Mouse (Mus musculus): ENCODE data around the gene Nup205. TPM values are rescaled to one million over a fixed set of nuclear protein-coding genes. Genes with fewer than 3 reads are reported as not detected.

The Nup205 gene
- polyA plus RNA-seq, 1 experiment from 2014 or later, result 4.7 TPM

DNA sequence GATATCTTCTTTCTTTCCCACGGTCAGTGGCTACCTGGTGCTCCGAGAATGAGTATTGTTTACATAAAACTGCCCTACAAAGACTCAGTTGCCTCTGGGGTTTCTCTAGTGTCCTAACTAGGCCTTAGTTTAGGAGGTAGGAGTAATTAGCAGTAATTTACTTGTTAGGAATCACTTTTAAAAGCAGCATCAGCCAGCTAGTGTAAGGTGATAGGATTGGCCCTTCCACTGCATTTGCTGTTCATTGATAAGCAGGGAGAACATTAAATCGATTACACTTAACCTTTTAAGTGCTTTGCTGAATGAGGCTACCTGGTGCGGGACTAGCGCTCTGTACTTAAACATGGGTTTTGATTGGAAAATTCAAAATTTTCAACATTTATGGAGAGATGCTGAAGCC lies 76.3 kb downstream of the Nup205 start:
- ATAC-seq, result no peak
- no peak for DNase-seq (ENCODE audit: low spot score)
- H3K36me3 ChIP-seq (ENCODE audit: insufficient read depth, low read length), result no peaks in the 10 kb centered on the region
- H3K4me3 ChIP-seq (ENCODE audit: low read depth, low read length), result peak overlapping the region; percentile 65
- H3K4me1 ChIP-seq (ENCODE audit: insufficient read depth, low read depth, low read length), result peaks cover 25% of the 10 kb centered on the region
- H3K9ac ChIP-seq (replicated peaks; ENCODE audit: low read depth), result 0 out of 2 replicates have a peak overlapping the region, but pooled peaks have one; percentile 81
- TF ChIP-seq EP300 (IDR thresholded peaks at IDR 0.05), result no peak
- TF ChIP-seq CTCF (IDR thresholded peaks at IDR 0.05), result no peak
- H3K9me3 ChIP-seq (ENCODE audit: low read length), result no peaks in the 10 kb centered on the region
- peak overlapping the region; percentile 94; the same call in 1 of the 2 replicates for H3K27ac ChIP-seq (ENCODE audit: low read length)
- no peaks in the 10 kb centered on the region for H3K27me3 ChIP-seq (replicated peaks; ENCODE audit: insufficient read depth, low read length)
- H3K4me2 ChIP-seq (replicated peaks; ENCODE audit: low read depth, low read length), result peak overlapping the region; percentile 66
- 41% methylated on average over 5 of the region's 5 CpGs for WGBS

GRCm38 (mm10) chr6:35254136-35254904 lies 77.1 kb downstream of the Nup205 start:
- peak overlapping the region; percentile 15 for H3K4me3 ChIP-seq (ENCODE audit: low read depth, low read length)

GRCm38 (mm10) chr6:35255017-35255416 lies 77.8 kb downstream of the Nup205 start:
- TF ChIP-seq CTCF (IDR thresholded peaks at IDR 0.05), result no peak
- Histone ChIP-seq H3K4me3 (ENCODE audit: low read depth, low read length) (0 out of 2 replicates have a peak overlapping the region, but pooled peaks have one; percentile 15), H3K9me3 (ENCODE audit: low read length) (no peaks in the 10 kb centered on the region), H3K27me3 (replicated peaks; ENCODE audit: insufficient read depth, low read length) (no peaks in the 10 kb centered on the region), H3K9ac (replicated peaks; ENCODE audit: low read depth) (no peak overlapping the region), H3K4me1 (ENCODE audit: insufficient read depth, low read depth, low read length) (peaks cover 25% of the 10 kb centered on the region), H3K36me3 (ENCODE audit: insufficient read depth, low read length) (no peaks in the 10 kb centered on the region), H3K4me2 (replicated peaks; ENCODE audit: low read depth, low read length) (peak overlapping the region; percentile 66), H3K27ac (ENCODE audit: low read length) (no peak overlapping the region)
- 69% methylated on average over 12 of the region's 12 CpGs for WGBS
- ATAC-seq (no peak), DNase-seq (ENCODE audit: low spot score) (no peak)

More at GRCm38 (mm10) chr6:35254136-35254904, 77.1 kb downstream of the Nup205 start:
- Histone ChIP-seq H3K4me1 (ENCODE audit: insufficient read depth, low read depth, low read length) (peaks cover 25% of the 10 kb centered on the region), H3K27me3 (replicated peaks; ENCODE audit: insufficient read depth, low read length) (no peaks in the 10 kb centered on the region), H3K4me2 (replicated peaks; ENCODE audit: low read depth, low read length) (peak overlapping the region; percentile 66), H3K27ac (ENCODE audit: low read length) (0 out of 2 replicates have a peak overlapping the region, but pooled peaks have one; percentile 14), H3K9ac (replicated peaks; ENCODE audit: low read depth) (no peak overlapping the region), H3K36me3 (ENCODE audit: insufficient read depth, low read length) (no peaks in the 10 kb centered on the region), H3K9me3 (ENCODE audit: low read length) (no peaks in the 10 kb centered on the region)
- TF ChIP-seq CTCF (IDR thresholded peaks at IDR 0.05) (no peak), EP300 (IDR thresholded peaks at IDR 0.05) (no peak)
- WGBS, result 46% methylated on average over 9 of the region's 9 CpGs
- ATAC-seq (no peak), DNase-seq (ENCODE audit: low spot score) (peak; percentile 21)

DNA sequence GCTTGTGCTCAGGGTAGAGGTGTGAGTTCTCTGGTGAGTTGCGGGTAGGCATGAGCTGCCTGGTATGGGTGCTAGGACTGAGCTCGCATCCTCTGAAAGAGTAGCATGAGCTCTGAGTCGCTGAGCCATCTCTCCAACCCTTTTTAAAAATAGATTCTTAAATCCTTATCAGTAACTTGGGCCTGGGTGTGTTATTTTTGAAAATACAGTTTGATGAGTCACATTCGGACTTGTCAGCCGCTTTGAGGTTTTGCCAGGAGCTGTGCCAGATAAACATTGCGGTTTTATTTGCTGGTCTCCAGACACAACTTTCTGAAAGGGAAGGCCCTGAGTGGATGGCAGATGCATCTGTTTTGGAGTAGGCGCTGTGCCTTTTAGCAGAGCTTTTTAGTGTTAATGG lies 79.5 kb downstream of the Nup205 start:
- TF ChIP-seq EP300 (IDR thresholded peaks at IDR 0.05) (no peak), CTCF (IDR thresholded peaks at IDR 0.05) (no peak)
- DNase-seq (ENCODE audit: low spot score) (peak; percentile 58), ATAC-seq (no peak)
- WGBS, result 41% methylated on average over 7 of the region's 7 CpGs
- H3K27me3 ChIP-seq (replicated peaks; ENCODE audit: insufficient read depth, low read length), result no peaks in the 10 kb centered on the region
- H3K9me3 ChIP-seq (ENCODE audit: low read length), result no peaks in the 10 kb centered on the region
- H3K4me3 ChIP-seq (ENCODE audit: low read depth, low read length), result no peak overlapping the region
- H3K4me2 ChIP-seq (replicated peaks; ENCODE audit: low read depth, low read length), result peak overlapping the region; percentile 3; the same call in 1 of the 2 replicates
- no peak overlapping the region for H3K27ac ChIP-seq (ENCODE audit: low read length)
- no peak overlapping the region for H3K9ac ChIP-seq (replicated peaks; ENCODE audit: low read depth)
- H3K4me1 ChIP-seq (ENCODE audit: insufficient read depth, low read depth, low read length), result peaks cover 25% of the 10 kb centered on the region
- H3K36me3 ChIP-seq (ENCODE audit: insufficient read depth, low read length), result 0 out of 2 replicates have a peak, but pooled peaks cover 4% of the 10 kb centered on the region

DNA sequence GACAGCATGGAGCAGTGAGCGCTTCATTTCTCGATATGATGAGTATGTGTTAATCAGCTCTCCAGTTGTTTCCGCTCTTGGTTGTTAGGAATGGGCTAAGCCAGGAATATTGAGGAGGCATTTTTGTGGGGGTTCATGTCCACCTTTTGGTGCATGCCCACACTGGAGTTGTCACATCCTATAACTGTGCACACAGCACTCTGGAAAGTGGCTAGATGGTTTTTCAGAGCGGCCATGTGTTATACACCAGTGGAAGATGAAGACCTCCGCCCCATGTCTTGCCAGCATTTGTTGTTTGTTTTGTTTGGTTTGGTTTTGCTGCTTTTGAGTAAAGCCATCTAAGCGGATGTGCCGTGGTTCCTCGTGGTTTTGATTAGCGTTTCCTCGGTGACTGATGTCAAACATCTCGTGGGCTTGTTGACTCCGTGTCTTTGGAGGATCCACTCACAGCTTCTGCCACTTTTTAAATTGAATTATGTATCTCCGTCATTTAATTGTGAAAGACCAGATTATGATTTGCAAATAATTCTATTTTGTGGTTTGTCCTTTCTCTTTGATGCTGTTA lies 80.5 kb downstream of the Nup205 start:
- Histone ChIP-seq H3K4me1 (ENCODE audit: insufficient read depth, low read depth, low read length) (peaks cover 25% of the 10 kb centered on the region), H3K27ac (ENCODE audit: low read length) (no peak overlapping the region), H3K4me3 (ENCODE audit: low read depth, low read length) (no peak overlapping the region), H3K27me3 (replicated peaks; ENCODE audit: insufficient read depth, low read length) (no peaks in the 10 kb centered on the region), H3K4me2 (replicated peaks; ENCODE audit: low read depth, low read length) (no peak overlapping the region), H3K9ac (replicated peaks; ENCODE audit: low read depth) (no peak overlapping the region), H3K9me3 (ENCODE audit: low read length) (no peaks in the 10 kb centered on the region), H3K36me3 (ENCODE audit: insufficient read depth, low read length) (0 out of 2 replicates have a peak, but pooled peaks cover 4% of the 10 kb centered on the region)
- DNase-seq (ENCODE audit: low spot score), result no peak
- TF ChIP-seq CTCF (IDR thresholded peaks at IDR 0.05), result no peak
- ATAC-seq, result no peak
- 80% methylated on average over 13 of the region's 13 CpGs for WGBS

DNA sequence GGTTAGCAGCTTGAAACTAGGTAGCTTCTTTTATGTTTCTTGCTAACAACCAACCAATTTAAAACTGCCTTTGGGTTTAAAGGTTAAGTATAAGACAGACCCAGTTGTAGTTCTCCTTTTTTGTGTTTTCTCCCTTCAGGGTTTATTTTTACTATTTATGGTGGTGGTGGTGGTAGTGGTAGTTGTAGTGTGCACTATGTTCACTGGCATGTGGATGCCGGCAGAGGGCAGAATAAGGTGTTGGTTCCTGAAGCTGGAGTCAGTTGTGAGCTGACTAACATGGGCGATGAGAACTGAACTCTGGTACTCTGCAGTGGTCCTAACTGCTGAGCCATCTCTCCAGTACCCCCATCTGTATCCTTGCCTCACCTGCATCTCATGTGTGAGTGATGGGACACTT lies 81.7 kb downstream of the Nup205 start:
- DNase-seq (ENCODE audit: low spot score) (no peak), ATAC-seq (no peak)
- WGBS, result 89% methylated on average over 2 of the region's 2 CpGs
- Histone ChIP-seq H3K27me3 (replicated peaks; ENCODE audit: insufficient read depth, low read length) (no peaks in the 10 kb centered on the region), H3K9ac (replicated peaks; ENCODE audit: low read depth) (no peak overlapping the region), H3K4me2 (replicated peaks; ENCODE audit: low read depth, low read length) (no peak overlapping the region), H3K36me3 (ENCODE audit: insufficient read depth, low read length) (0 out of 2 replicates have a peak, but pooled peaks cover 4% of the 10 kb centered on the region), H3K27ac (ENCODE audit: low read length) (no peak overlapping the region), H3K4me1 (ENCODE audit: insufficient read depth, low read depth, low read length) (peaks cover 19% of the 10 kb centered on the region), H3K9me3 (ENCODE audit: low read length) (no peaks in the 10 kb centered on the region), H3K4me3 (ENCODE audit: low read depth, low read length) (no peak overlapping the region)
- TF ChIP-seq EP300 (IDR thresholded peaks at IDR 0.05), result no peak
- TF ChIP-seq CTCF (IDR thresholded peaks at IDR 0.05), result no peak

Data from lung, postnatal 0 days (tissue).